8 mouse cellular contexts compared by ENCODE assay signal in the genomic region with DNA sequence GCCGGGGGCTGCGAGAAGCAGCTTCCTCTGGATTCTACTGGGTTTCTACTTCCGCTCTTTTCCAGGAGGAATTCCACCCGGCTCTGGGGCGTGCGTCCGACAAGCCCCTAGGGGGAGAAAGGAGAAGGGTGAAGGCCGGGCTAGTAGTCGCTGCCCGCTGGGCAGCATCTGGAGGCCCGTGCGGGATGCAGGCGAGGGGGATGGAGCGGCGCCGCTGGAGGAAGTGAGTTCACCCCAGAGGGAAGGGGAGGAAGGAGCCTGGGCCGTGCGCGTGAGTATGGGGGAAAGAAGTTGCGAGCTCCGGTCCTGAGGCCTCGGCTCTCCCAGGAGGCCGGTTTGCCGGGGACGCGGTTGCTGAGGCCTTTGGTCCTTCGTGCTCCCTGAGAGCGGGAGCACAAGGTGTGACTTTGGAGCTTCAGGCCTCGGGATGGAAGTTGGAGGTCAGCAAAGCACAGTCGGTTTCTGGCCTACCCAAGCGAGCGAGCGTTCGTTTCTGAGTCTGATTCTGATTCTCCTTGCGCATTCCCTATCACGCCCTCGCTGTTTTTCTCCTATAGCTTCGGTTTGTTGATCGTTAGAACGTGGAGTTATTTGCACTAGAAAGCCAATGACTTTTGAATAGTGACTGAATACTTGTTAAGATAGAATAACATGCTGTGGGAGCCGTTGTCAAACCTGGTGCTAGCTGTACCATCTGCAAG. TPM values are rescaled to one million over a fixed set of nuclear protein-coding genes. Genes with fewer than 3 reads are reported as not detected.
DNase-seq lines count a peak whose midpoint lies in the region; ATAC-seq and TF ChIP-seq lines count a peak whose summit lies in the region.

No protein-coding gene starts in this region.

- TF ChIP-seq CTCF in spleen, adult 2 months (IDR thresholded peaks at IDR 0.05; ENCODE audit: extremely low read depth, insufficient read depth, insufficient read length, insufficient replicate concordance), result no peak

- intact Hi-C loops in left cerebral cortex, postnatal 14 days (cut with DNase I), result no loop called here

- DNase-seq in spleen, adult 2 months (ENCODE audit: low read depth in 1 of 2, low spot score in 2 of 2), result no peak
- DNase-seq in spleen, postnatal 14 days (ENCODE audit: low spot score in 2 of 2), result no peak
- DNase-seq in left cerebral cortex, postnatal 14 days (ENCODE audit: low spot score in 2 of 2), result no peak
- DNase-seq in cerebellum, postnatal 4 days (ENCODE audit: low spot score in 2 of 2), result no peak
- no peak for DNase-seq in frontal cortex, postnatal 10 days (ENCODE audit: low spot score in 2 of 2)

- ATAC-seq in heart, embryonic 11.5 days (replicated peaks; ENCODE audit: insufficient number of reproducible peaks, low FRiP score, low TSS enrichment), result peak; percentile 49; the same call in 1 of the 2 replicates
- ATAC-seq in limb, embryonic 12.5 days (ENCODE audit: insufficient number of reproducible peaks, insufficient read depth, low FRiP score, low TSS enrichment, low read depth), result peak; percentile 20; the same call in 1 of the 2 replicates
- no peak for ATAC-seq in stomach, embryonic 15.5 days (ENCODE audit: insufficient read depth, low FRiP score, low read depth)

- peak overlapping the region; percentile 85 for H3K9ac ChIP-seq in heart, embryonic 11.5 days (ENCODE audit: low read depth, low read length)
- H3K9ac ChIP-seq in limb, embryonic 12.5 days (replicated peaks), result peak overlapping the region; percentile 63
- H3K9ac ChIP-seq in stomach, embryonic 15.5 days, result no peak overlapping the region

- no peak overlapping the region; the same call in 1 of the 2 replicates for H3K27ac ChIP-seq in spleen, adult 2 months (ENCODE audit: insufficient read depth, low read length)
- H3K27ac ChIP-seq in heart, embryonic 11.5 days (ENCODE audit: low read depth, low read length), result peak overlapping the region; percentile 78
- peak overlapping the region; percentile 91 for H3K27ac ChIP-seq in limb, embryonic 12.5 days
- peak overlapping the region; percentile 50 for H3K27ac ChIP-seq in stomach, embryonic 15.5 days

- H3K4me2 ChIP-seq in heart, embryonic 11.5 days, result peak overlapping the region; percentile 77
- peak overlapping the region; percentile 62 for H3K4me2 ChIP-seq in limb, embryonic 12.5 days
- peak overlapping the region; percentile 49 for H3K4me2 ChIP-seq in stomach, embryonic 15.5 days

- no peaks in the 10 kb centered on the region for H3K36me3 ChIP-seq in spleen, adult 2 months (ENCODE audit: control insufficient read depth, insufficient read depth, low read length)
- no peaks in the 10 kb centered on the region for H3K36me3 ChIP-seq in heart, embryonic 11.5 days (ENCODE audit: control insufficient read depth, insufficient read depth, low read length)
- H3K36me3 ChIP-seq in limb, embryonic 12.5 days, result no peaks in the 10 kb centered on the region
- no peaks in the 10 kb centered on the region for H3K36me3 ChIP-seq in stomach, embryonic 15.5 days

- WGBS in spleen, adult 2 months, result 7% methylated on average over 41 of the region's 41 CpGs
- 6% methylated on average over 41 of the region's 41 CpGs for WGBS in heart, embryonic 11.5 days (ENCODE audit: insufficient replicate concordance)
- 2% methylated on average over 41 of the region's 41 CpGs for WGBS in limb, embryonic 12.5 days
- 9% methylated on average over 41 of the region's 41 CpGs for WGBS in stomach, embryonic 15.5 days

- peaks cover 8% of the 10 kb centered on the region for H3K27me3 ChIP-seq in spleen, adult 2 months (ENCODE audit: control insufficient read depth, insufficient read depth, low read length)
- no peaks in the 10 kb centered on the region for H3K27me3 ChIP-seq in heart, embryonic 11.5 days (ENCODE audit: control insufficient read depth, insufficient read depth, low read length)
- H3K27me3 ChIP-seq in limb, embryonic 12.5 days, result peaks cover 66% of the 10 kb centered on the region
- peaks cover 71% of the 10 kb centered on the region for H3K27me3 ChIP-seq in stomach, embryonic 15.5 days (replicated peaks)

- no peaks in the 10 kb centered on the region for H3K9me3 ChIP-seq in heart, embryonic 11.5 days (replicated peaks; ENCODE audit: control insufficient read depth, low read length)
- no peaks in the 10 kb centered on the region for H3K9me3 ChIP-seq in limb, embryonic 12.5 days
- H3K9me3 ChIP-seq in stomach, embryonic 15.5 days, result no peaks in the 10 kb centered on the region

- H3K4me1 ChIP-seq in spleen, adult 2 months (ENCODE audit: control insufficient read depth, insufficient read depth, insufficient read length), result no peaks in the 10 kb centered on the region
- peaks cover 50% of the 10 kb centered on the region for H3K4me1 ChIP-seq in heart, embryonic 11.5 days (ENCODE audit: control insufficient read depth, insufficient read depth, low read length)
- H3K4me1 ChIP-seq in limb, embryonic 12.5 days (replicated peaks), result peaks cover 80% of the 10 kb centered on the region
- peaks cover 14% of the 10 kb centered on the region; the same call in 1 of the 2 replicates for H3K4me1 ChIP-seq in stomach, embryonic 15.5 days

- TF ChIP-seq POLR2A in spleen, adult 2 months (IDR thresholded peaks at IDR 0.05; ENCODE audit: low read depth, low read length), result no peak

- H3K4me3 ChIP-seq in spleen, adult 2 months (ENCODE audit: extremely low read depth, insufficient read depth, insufficient read length), result peak overlapping the region; percentile 2; the same call in 1 of the 2 replicates
- peak overlapping the region; percentile 48 for H3K4me3 ChIP-seq in heart, embryonic 11.5 days (ENCODE audit: low read depth, low read length)
- H3K4me3 ChIP-seq in limb, embryonic 12.5 days (replicated peaks), result peak overlapping the region; percentile 39
- H3K4me3 ChIP-seq in stomach, embryonic 15.5 days (replicated peaks), result peak overlapping the region; percentile 31

RNA-seq across cellular contexts. Expression of gene Hand2, which starts 20.2 kb away (rescaled TPM):
- polyA plus RNA-seq in spleen, adult 2 months (2012; rRNA removed), result 0.79 and 2.0 TPM in 2 replicates
- 17.2 and 17.9 TPM in 2 replicates for polyA plus RNA-seq in heart, embryonic 11.5 days (2014; fragmentation: Nextera tagmentation; extraction: Ambion mirVana)
- 19.6 and 23.7 TPM in 2 replicates for polyA plus RNA-seq in limb, embryonic 12.5 days (2016; fragmentation: Nextera tagmentation; extraction: Ambion mirVana)
- polyA plus RNA-seq in stomach, embryonic 15.5 days (2015; fragmentation: Nextera tagmentation; extraction: Ambion mirVana), result 9.4 and 9.8 TPM in 2 replicates
- total RNA-seq in left cerebral cortex, postnatal 14 days (2021), result not detected
